Mouse (Mus musculus): ENCODE measurements around the gene Izumo1r. TPM values are rescaled to one million over a fixed set of nuclear protein-coding genes. Genes with fewer than 3 reads are reported as not detected.

The Izumo1r gene
- polyA plus RNA-seq, 1 experiment from 2014 or later, result 0.37 TPM

DNA sequence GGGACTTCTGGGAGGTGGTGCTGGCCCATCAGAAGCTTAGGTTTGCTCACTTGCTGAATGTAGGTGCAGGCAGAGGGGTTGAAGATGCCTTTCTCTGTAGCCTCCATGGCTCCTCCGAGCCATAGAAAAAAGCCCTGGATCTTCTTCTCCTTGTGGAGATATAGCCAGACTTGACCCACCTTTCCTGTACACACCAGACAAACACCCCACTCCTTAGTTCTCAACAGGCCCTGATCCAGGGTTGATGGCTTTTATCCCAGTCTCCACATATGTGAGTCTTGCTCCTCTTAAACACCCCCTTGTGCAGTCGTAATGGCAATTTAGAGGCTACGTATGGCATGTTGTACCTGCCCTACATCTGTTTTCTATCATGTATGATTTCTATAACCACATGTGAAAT is 40.6 kb downstream of the Izumo1r start:
- Histone ChIP-seq H3K4me2 (replicated peaks) (no peak overlapping the region), H3K36me3 (no peaks in the 10 kb centered on the region), H3K4me3 (replicated peaks) (no peak overlapping the region), H3K9me3 (replicated peaks) (no peaks in the 10 kb centered on the region), H3K9ac (no peak overlapping the region), H3K27me3 (peaks cover 39% of the 10 kb centered on the region), H3K4me1 (peaks cover 9% of the 10 kb centered on the region), H3K27ac (replicated peaks) (no peak overlapping the region)
- no peak for ATAC-seq (ENCODE audit: insufficient number of reproducible peaks, low FRiP score, low TSS enrichment, low read depth)
- WGBS, result 50% methylated on average over 3 of the region's 3 CpGs

DNA sequence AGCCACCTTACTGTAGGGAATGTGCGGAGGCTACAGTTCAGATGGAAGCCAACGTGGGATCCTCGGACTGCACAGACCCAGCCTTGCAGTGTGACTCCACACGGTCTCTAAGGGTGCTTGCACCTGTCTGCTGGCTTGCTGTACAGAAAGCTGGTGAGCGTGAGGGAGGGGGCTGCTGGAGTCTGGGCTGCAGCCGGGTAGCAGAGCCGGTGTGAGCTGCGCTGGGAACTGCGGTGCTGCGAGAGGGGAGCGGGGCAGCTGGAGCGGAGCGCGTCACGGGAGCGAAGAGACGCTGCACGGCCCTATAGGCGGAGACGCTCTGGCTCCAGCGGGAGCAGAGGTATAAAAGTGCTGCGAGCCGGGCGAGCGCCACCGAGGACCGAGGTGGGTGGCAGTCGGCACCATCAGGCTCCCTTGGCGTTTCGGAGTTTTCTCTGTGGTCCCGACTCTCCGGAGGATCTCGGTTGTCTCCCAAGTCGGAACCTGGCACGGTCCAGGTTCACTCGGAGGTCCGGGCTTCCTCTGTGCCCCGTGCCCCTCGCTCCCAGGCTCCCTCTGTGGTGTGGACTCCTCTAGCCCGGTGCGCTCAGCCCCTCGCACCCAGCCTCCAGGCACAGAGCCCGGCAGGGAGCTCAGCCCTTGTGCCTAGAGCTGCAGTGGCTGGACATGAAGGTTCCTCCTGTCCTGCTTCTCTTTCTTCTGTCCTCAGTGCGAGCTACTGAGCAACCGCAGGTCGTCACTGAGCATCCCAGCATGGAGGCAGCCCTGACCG is 43.7 kb downstream of the Izumo1r start, which contains the start of gene Gpr83:
Gene Gpr83 (plus strand): TSS at position 343 of the 772 bp plus-strand sequence.
- Histone ChIP-seq H3K27ac (replicated peaks) (no peak within 1 kb of the TSS), H3K4me3 (replicated peaks) (peak within 1 kb of the TSS; percentile 39), H3K4me2 (replicated peaks) (peak within 1 kb of the TSS; percentile 78), H3K9ac (0 out of 2 replicates have a peak within 1 kb of the TSS, but pooled peaks have one; percentile 9), H3K27me3 (peaks cover 43% of the 10 kb centered on the region), H3K4me1 (peaks cover 9% of the 10 kb centered on the region), H3K9me3 (replicated peaks) (no peaks in the 10 kb centered on the region), H3K36me3 (no peaks in the 10 kb centered on the region)
- 2% methylated on average over 47 of the region's 47 CpGs for WGBS
- ATAC-seq (ENCODE audit: insufficient number of reproducible peaks, low FRiP score, low TSS enrichment, low read depth), result peak; percentile 69

DNA sequence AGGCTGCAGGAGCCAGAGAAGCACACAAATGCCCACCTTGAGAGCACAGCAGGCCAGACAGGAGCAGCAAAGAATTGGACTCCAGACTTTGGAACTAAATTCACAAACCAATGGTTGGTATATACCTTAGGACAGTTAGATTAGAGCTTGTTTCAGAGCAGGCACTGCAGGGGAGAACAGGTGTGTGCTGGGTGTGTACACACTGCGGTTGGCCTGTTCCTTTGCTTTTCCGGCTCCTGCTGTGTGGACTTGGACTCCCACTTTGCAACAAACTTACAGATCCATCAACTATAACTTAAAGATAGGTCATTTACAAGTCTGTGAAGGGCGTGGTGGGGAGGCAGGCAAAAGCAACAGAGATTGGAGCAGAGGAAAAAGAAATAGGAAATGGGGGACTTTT is 45.0 kb downstream of the Izumo1r start:
- H3K4me1 ChIP-seq, result peaks cover 9% of the 10 kb centered on the region
- 76% methylated on average over 3 of the region's 3 CpGs for whole genome bisulfite sequencing
- no peak overlapping the region for H3K9ac ChIP-seq
- H3K27ac ChIP-seq (replicated peaks), result no peak overlapping the region
- no peaks in the 10 kb centered on the region for H3K36me3 ChIP-seq
- H3K27me3 ChIP-seq, result peaks cover 43% of the 10 kb centered on the region
- H3K9me3 ChIP-seq (replicated peaks), result no peaks in the 10 kb centered on the region
- no peak overlapping the region for H3K4me2 ChIP-seq (replicated peaks)
- no peak overlapping the region for H3K4me3 ChIP-seq (replicated peaks)
- no peak for ATAC-seq (ENCODE audit: insufficient number of reproducible peaks, low FRiP score, low TSS enrichment, low read depth)

DNA sequence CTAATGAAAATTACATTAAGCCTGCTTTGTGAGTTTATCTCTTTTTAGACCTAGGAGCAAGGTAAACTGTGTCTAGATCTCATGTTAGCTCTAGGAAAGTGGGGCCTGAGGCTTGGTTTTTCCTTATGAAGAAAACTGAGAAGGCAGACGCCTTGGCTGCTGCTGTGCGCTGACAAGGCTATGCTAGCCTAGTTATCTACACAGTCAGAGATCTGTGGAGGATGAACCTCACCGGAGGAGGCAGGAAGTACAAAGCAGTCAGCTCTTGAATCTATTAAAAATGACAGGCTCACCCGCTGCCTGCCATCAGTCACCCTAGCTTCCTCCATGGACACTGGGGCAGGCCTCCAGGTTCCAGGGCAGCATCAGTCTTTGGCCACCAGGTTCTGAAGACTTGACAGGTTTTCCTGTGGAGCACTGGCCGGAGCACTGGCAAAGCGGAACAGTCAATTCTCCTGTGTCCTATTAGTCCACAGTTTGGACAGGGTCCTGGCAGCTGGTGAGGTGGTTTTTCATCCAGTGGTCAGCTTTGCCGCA is 45.5 kb downstream of the Izumo1r start:
- Histone ChIP-seq H3K4me2 (replicated peaks) (no peak overlapping the region), H3K27me3 (peaks cover 43% of the 10 kb centered on the region), H3K9ac (no peak overlapping the region), H3K27ac (replicated peaks) (no peak overlapping the region), H3K9me3 (replicated peaks) (no peaks in the 10 kb centered on the region), H3K4me3 (replicated peaks) (no peak overlapping the region), H3K36me3 (no peaks in the 10 kb centered on the region), H3K4me1 (peaks cover 9% of the 10 kb centered on the region)
- 71% methylated on average over 7 of the region's 7 CpGs for WGBS
- ATAC-seq (ENCODE audit: insufficient number of reproducible peaks, low FRiP score, low TSS enrichment, low read depth), result no peak

DNA sequence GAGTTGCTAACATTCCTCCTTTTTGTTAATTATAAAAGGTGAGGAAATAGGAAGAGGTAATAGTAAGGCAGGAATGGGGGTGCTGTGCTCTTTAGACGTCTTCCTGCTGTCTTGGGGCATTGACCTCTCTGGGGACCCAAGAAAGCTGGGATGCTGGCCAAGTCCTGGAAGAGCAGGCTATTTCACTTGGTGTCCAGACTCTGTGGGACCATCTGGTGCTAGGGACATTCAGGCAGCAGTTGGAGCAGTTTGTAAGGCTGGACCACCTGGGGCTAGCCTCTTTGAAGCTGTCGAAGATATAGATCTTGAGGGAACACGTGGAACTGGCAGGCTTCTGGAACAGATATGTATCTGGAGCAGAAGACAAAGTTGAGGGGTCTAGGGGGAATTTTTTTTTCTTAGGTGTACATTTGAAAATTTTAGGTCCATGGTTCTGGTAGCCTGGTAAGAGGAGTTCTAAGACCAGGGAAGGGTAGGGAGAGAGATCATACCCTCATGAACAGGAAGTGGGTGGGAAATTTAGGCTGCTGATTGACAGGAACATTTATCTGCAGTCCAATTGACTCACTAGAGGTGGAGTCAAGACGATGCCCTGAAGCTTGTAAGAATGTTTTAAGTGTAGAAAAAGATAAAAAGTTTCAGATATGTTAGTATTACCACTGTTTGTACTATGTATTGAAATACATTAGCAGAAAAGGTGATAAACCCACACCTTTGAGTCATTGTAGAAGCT is 46.7 kb downstream of the Izumo1r start:
- Histone ChIP-seq H3K9ac (no peak overlapping the region), H3K27me3 (peaks cover 42% of the 10 kb centered on the region), H3K36me3 (no peaks in the 10 kb centered on the region), H3K4me3 (replicated peaks) (no peak overlapping the region), H3K4me2 (replicated peaks) (no peak overlapping the region), H3K9me3 (replicated peaks) (no peaks in the 10 kb centered on the region), H3K4me1 (peaks cover 9% of the 10 kb centered on the region), H3K27ac (replicated peaks) (no peak overlapping the region)
- ATAC-seq (ENCODE audit: insufficient number of reproducible peaks, low FRiP score, low TSS enrichment, low read depth), result no peak
- WGBS, result 48% methylated on average over 4 of the region's 4 CpGs

DNA sequence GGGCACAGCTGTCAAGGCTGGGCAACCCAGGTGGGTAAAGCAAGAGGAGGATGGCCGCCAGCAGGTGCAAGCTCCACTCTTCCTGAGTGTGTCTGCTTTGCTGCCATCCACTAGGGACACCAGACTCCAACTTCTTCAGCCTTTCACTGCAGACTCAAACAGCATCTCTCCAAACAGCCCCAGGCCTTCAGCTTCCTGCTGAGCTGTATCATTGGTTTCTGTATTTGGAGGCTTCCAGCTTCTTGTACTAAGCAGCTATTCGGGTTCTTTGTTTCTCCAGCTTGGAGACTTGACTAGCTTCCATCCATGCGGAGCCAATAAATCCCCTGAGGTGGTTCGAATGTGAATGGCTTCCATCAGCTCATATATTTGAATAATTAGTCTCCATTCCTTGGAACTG is 49.2 kb downstream of the Izumo1r start:
- Histone ChIP-seq H3K36me3 (no peaks in the 10 kb centered on the region), H3K4me3 (replicated peaks) (no peak overlapping the region), H3K4me2 (replicated peaks) (no peak overlapping the region), H3K9me3 (replicated peaks) (no peaks in the 10 kb centered on the region), H3K4me1 (no peaks in the 10 kb centered on the region), H3K27ac (replicated peaks) (no peak overlapping the region), H3K27me3 (peaks cover 18% of the 10 kb centered on the region), H3K9ac (no peak overlapping the region)
- WGBS, result 56% methylated on average over 4 of the region's 4 CpGs
- no peak for ATAC-seq (ENCODE audit: insufficient number of reproducible peaks, low FRiP score, low TSS enrichment, low read depth)

DNA sequence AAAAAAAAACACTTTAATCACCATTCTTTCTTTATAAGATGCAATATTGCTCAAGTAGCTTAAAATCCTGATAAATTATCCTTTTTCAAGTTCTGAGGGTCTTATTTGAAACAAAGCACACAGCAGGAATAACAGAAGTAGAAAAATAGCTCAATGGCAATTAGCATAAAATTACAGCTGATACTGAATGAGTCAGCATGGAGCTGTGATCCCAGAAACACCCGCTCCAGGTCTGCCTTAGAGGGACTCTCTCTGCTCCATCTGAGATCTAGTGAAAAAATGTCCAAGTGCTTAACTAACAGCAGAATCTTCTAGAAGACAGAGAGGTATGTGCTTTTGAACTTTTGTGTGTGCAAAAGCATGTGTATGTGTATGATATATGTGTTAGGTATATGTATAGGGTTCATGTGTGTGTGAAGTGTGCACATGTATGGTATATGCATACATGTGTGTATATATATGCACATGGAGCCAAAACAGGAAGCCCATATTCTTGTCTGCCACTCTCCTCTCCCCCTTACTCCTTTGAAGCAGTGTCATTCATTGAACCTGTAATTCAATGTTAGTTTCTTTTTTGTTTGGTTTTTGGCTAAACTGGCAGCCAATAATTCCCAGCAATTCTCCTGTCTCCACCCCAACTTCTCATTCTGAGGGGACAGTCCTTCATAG is 55.3 kb downstream of the Izumo1r start:
- no peak overlapping the region for H3K27ac ChIP-seq (replicated peaks)
- no peak overlapping the region for H3K9ac ChIP-seq
- H3K27me3 ChIP-seq, result no peaks in the 10 kb centered on the region
- no peaks in the 10 kb centered on the region for H3K4me1 ChIP-seq
- no peak overlapping the region for H3K4me2 ChIP-seq (replicated peaks)
- WGBS, result 61% methylated on average over 1 of the region's 1 CpGs
- no peak overlapping the region for H3K4me3 ChIP-seq (replicated peaks)
- no peak for ATAC-seq (ENCODE audit: insufficient number of reproducible peaks, low FRiP score, low TSS enrichment, low read depth)
- no peaks in the 10 kb centered on the region for H3K9me3 ChIP-seq (replicated peaks)
- H3K36me3 ChIP-seq, result no peaks in the 10 kb centered on the region

DNA sequence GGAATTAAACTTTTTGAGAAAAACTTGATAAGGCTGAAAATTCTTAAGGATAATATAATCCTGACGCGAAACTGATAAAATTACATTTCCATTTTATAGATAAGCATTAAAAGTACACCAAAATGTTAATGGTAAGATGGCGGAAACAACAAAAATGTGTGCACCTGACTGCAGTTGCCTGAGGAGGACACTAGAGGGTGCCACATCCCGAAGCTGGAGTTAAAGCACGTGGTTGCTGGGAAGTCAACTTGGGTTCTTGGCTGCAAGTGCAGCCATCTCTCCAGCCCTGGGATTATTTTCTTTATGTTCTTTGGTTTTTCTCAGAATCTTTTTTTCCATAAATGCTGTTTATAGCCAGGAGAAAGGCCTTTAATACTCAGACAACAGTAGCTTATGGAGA is 57.3 kb downstream of the Izumo1r start:
- H3K27me3 ChIP-seq, result no peaks in the 10 kb centered on the region
- H3K9ac ChIP-seq, result no peak overlapping the region
- H3K9me3 ChIP-seq (replicated peaks), result no peaks in the 10 kb centered on the region
- H3K36me3 ChIP-seq, result no peaks in the 10 kb centered on the region
- WGBS, result 47% methylated on average over 5 of the region's 5 CpGs
- H3K4me2 ChIP-seq (replicated peaks), result no peak overlapping the region
- no peak for ATAC-seq (ENCODE audit: insufficient number of reproducible peaks, low FRiP score, low TSS enrichment, low read depth)
- no peak overlapping the region for H3K4me3 ChIP-seq (replicated peaks)
- peaks cover 6% of the 10 kb centered on the region; the same call in 1 of the 2 replicates for H3K4me1 ChIP-seq
- H3K27ac ChIP-seq (replicated peaks), result no peak overlapping the region

DNA sequence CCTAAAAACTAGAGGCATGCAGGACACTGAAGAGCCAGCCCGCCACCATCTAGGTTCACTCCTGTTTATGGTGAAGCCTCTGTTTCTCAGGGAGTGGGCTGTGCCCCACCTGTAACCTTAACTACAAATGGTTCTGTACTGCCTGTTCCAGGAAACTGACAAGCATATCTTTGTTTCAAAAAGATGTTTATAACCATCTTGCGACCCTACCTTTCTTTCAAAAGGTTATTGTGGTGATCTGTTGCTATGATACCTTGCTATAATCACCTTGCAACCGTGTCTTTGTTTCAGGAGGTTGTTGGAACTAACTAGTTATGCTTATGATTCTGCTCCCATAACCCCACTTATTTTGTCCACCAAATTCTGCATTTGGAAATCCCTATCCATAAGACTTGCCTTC is 59.8 kb downstream of the Izumo1r start:
- H3K36me3 ChIP-seq, result no peaks in the 10 kb centered on the region
- ATAC-seq (ENCODE audit: insufficient number of reproducible peaks, low FRiP score, low TSS enrichment, low read depth), result no peak
- H3K4me3 ChIP-seq (replicated peaks), result no peak overlapping the region

DNA sequence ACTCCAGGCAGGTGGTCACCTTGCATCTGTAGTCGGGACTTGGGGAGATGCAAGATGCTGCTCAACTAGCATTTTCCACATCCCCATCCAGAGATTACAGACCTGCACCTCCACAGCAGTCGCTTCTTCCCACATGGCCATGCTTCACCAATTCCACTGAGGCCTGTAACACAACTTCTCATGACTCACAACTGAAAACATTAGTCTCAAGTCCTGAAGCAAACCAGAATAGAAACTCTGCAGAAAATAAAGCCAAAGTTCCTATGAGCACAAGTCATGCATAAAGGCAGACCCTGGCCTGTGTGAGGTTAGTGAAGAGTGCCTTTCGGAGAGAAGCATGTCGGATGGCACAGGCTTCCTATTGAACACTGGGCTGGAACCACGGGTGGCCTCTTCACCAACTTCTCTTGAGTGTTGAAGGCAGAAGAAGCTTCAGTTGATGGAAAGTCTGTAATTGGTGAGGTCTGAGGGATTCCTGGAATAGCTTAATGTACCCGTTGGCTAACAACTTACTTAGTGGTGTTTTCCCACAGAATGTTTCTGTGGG is 60.4 kb downstream of the Izumo1r start:
- Histone ChIP-seq H3K9ac (no peak overlapping the region), H3K4me3 (replicated peaks) (no peak overlapping the region), H3K27ac (replicated peaks) (no peak overlapping the region), H3K36me3 (no peaks in the 10 kb centered on the region), H3K4me1 (peaks cover 6% of the 10 kb centered on the region; the same call in 1 of the 2 replicates), H3K9me3 (replicated peaks) (no peaks in the 10 kb centered on the region), H3K27me3 (no peaks in the 10 kb centered on the region), H3K4me2 (replicated peaks) (no peak overlapping the region)
- WGBS, result 91% methylated on average over 6 of the region's 6 CpGs
- ATAC-seq (ENCODE audit: insufficient number of reproducible peaks, low FRiP score, low TSS enrichment, low read depth), result no peak

More for the DNA sequence above, 59.8 kb downstream of the Izumo1r start:
- Histone ChIP-seq H3K4me2 (replicated peaks) (no peak overlapping the region), H3K27me3 (no peaks in the 10 kb centered on the region), H3K4me1 (peaks cover 6% of the 10 kb centered on the region; the same call in 1 of the 2 replicates), H3K27ac (replicated peaks) (no peak overlapping the region), H3K9me3 (replicated peaks) (no peaks in the 10 kb centered on the region), H3K9ac (no peak overlapping the region)
- WGBS, result 93% methylated on average over 3 of the region's 3 CpGs
